Mouse (Mus musculus) heart, adult 2 months (tissue): Measurements from ENCODE around the gene Hs2st1. TPM values are rescaled to one million over a fixed set of nuclear protein-coding genes. Genes with fewer than 3 reads are reported as not detected.

Source experiments
- DNase-seq, 2 experiments: peaks; one replicate each; pipeline ENCODE4 v3.0.0; 2021
- H3K27ac ChIP-seq: fragments of 200-600 bp; 2 replicates; pipeline ENCODE4 v1.8.1; 2022
- H3K27me3 ChIP-seq: fragments of 200-500 bp; 2 replicates; pipeline ENCODE4 v1.6.1; 2012; ENCODE audit warnings: mild to moderate bottlenecking, low read length, inconsistent platforms, mixed read lengths; ENCODE audit not compliant: control insufficient read depth, insufficient read depth
- H3K36me3 ChIP-seq: fragments of 200-500 bp; 2 replicates; pipeline ENCODE4 v1.6.1; 2012; ENCODE audit warnings: low read length, inconsistent platforms; ENCODE audit not compliant: control insufficient read depth, insufficient read depth
- H3K4me1 ChIP-seq: fragments of 200-500 bp; 2 replicates; pipeline ENCODE4 v1.6.1; 2011; ENCODE audit warnings: low read length; ENCODE audit not compliant: control insufficient read depth, insufficient read depth
- H3K4me3 ChIP-seq: fragments of 200-600 bp; 2 replicates; pipeline ENCODE4 v1.8.1; 2022
- H3K79me2 ChIP-seq: fragments of 200-500 bp; replicated peaks from 2 replicates; pipeline ENCODE4 v1.6.1; 2012; ENCODE audit warnings: mild to moderate bottlenecking, inconsistent platforms, low read length, moderate library complexity, mixed read lengths; ENCODE audit not compliant: control insufficient read depth, insufficient read depth
- H3K9ac ChIP-seq: fragments of 200-500 bp; 2 replicates; pipeline ENCODE4 v1.6.1; 2012; ENCODE audit warnings: low read depth, mild to moderate bottlenecking, control low read depth, inconsistent platforms, low read length, mixed read lengths
- CTCF ChIP-seq: fragments of 200-600 bp; IDR thresholded peaks from 2 replicates; pipeline ENCODE4 v1.8.1; 2022; ENCODE audit warnings: antibody characterized with exemption, mild to moderate bottlenecking, moderate library complexity
- EP300 ChIP-seq: fragments of 200-500 bp; IDR thresholded peaks from 2 replicates; pipeline ENCODE4 v1.6.1; 2011; ENCODE audit warnings: low read depth, low read length, control low read depth; ENCODE audit not compliant: insufficient read depth
- POLR2A ChIP-seq: fragments of 200-500 bp; IDR thresholded peaks from 2 replicates; pipeline ENCODE4 v1.6.1; 2011; ENCODE audit warnings: mild to moderate bottlenecking, low read depth, low read length, control low read depth; ENCODE audit not compliant: insufficient read depth
- WGBS: fragments of 180-500 bp; shearing (Covaris S2); methylation state at CpG from one replicate; pipeline ENCODE4 v1.1.7; 2018; 5-methylcytosine and 5-hydroxymethylcytosine counted together
- intact Hi-C: fragments of 180-260 bp; cut with DNase I; formaldehyde crosslinking; loops from one replicate; pipeline ENCODE4 v1.15.1; 2025
- polyA plus RNA-seq: library from polyadenylated mRNA; depleted of rRNA; stranded (reverse); fragments of >200 nt; gene quantifications from 2 replicates; pipeline ENCODE4 v1.2.3, GENCODE M21; 2012
- total RNA-seq, 2 experiments: library from RNA; stranded (reverse); gene quantifications; 2 replicates each; pipeline ENCODE4 v1.2.3; 2021

Hs2st1 gene
- total and polyA plus RNA-seq, 3 experiments, result 2.3 to 8.4 (median 7.2) TPM

GRCm38 (mm10) chr3:144554503-144554902, 15.5 kb downstream of the Hs2st1 start:
- intact Hi-C loops, result no loop called here
- no peak overlapping the region for H3K4me3 ChIP-seq
- DNase-seq, result no peak
- no peaks in the 10 kb centered on the region; the same call in 1 of the 2 replicates for H3K4me1 ChIP-seq
- no peaks in the 10 kb centered on the region for H3K36me3 ChIP-seq
- TF ChIP-seq POLR2A (no peak), EP300 (no peak), CTCF (no peak)
- H3K27me3 ChIP-seq, result no peaks in the 10 kb centered on the region
- no peak overlapping the region; the same call in 1 of the 2 replicates for H3K27ac ChIP-seq
- 91% methylated on average over 9 of the region's 9 CpGs for WGBS
- H3K79me2 ChIP-seq, result peaks cover 2% of the 10 kb centered on the region; the same call in 1 of the 2 replicates
- H3K9ac ChIP-seq, result no peak overlapping the region

- intact Hi-C loops, result no loop called here
- TF ChIP-seq EP300 (no peak), POLR2A (no peak), CTCF (no peak)
- WGBS, result 64% methylated on average over 7 of the region's 7 CpGs
Observed at GRCm38 (mm10) chr3:144553942-144554341, 16.0 kb downstream of the Hs2st1 start.

GRCm38 (mm10) chr3:144551416-144551815, 18.6 kb downstream of the Hs2st1 start:
- intact Hi-C loops, result no loop called here

More at GRCm38 (mm10) chr3:144553942-144554341, 16.0 kb downstream of the Hs2st1 start:
- Histone ChIP-seq H3K27ac (no peak overlapping the region; the same call in 1 of the 2 replicates), H3K27me3 (no peaks in the 10 kb centered on the region), H3K4me3 (no peak overlapping the region), H3K9ac (no peak overlapping the region), H3K4me1 (no peaks in the 10 kb centered on the region; the same call in 1 of the 2 replicates), H3K79me2 (peaks cover 2% of the 10 kb centered on the region; the same call in 1 of the 2 replicates), H3K36me3 (no peaks in the 10 kb centered on the region)
- no peak for DNase-seq

GRCm38 (mm10) chr3:144550659-144551058, 19.3 kb downstream of the Hs2st1 start:
- H3K36me3 ChIP-seq, result no peaks in the 10 kb centered on the region
- no peak overlapping the region for H3K27ac ChIP-seq
- DNase-seq, result no peak
- no peak overlapping the region for H3K4me3 ChIP-seq
- intact Hi-C loops, result no loop called here
- H3K9ac ChIP-seq, result no peak overlapping the region
- 89% methylated on average over 5 of the region's 5 CpGs for WGBS
- TF ChIP-seq EP300, result no peak
- no peak for TF ChIP-seq POLR2A
- no peak for TF ChIP-seq CTCF
- H3K4me1 ChIP-seq, result no peaks in the 10 kb centered on the region; the same call in 1 of the 2 replicates
- peaks cover 2% of the 10 kb centered on the region; the same call in 1 of the 2 replicates for H3K79me2 ChIP-seq
- no peaks in the 10 kb centered on the region for H3K27me3 ChIP-seq

More at GRCm38 (mm10) chr3:144551416-144551815, 18.6 kb downstream of the Hs2st1 start:
- whole genome bisulfite sequencing, result 58% methylated on average over 4 of the region's 4 CpGs
- Histone ChIP-seq H3K27me3 (no peaks in the 10 kb centered on the region), H3K27ac (no peak overlapping the region), H3K36me3 (no peaks in the 10 kb centered on the region), H3K79me2 (peaks cover 2% of the 10 kb centered on the region; the same call in 1 of the 2 replicates), H3K4me1 (no peaks in the 10 kb centered on the region; the same call in 1 of the 2 replicates), H3K9ac (no peak overlapping the region), H3K4me3 (no peak overlapping the region)
- TF ChIP-seq EP300 (no peak), POLR2A (no peak), CTCF (no peak)
- DNase-seq, result no peak

GRCm38 (mm10) chr3:144550036-144550435, 19.9 kb downstream of the Hs2st1 start:
- 92% methylated on average over 5 of the region's 5 CpGs for WGBS
- Histone ChIP-seq H3K27ac (no peak overlapping the region), H3K36me3 (no peaks in the 10 kb centered on the region), H3K79me2 (peaks cover 2% of the 10 kb centered on the region; the same call in 1 of the 2 replicates), H3K27me3 (no peaks in the 10 kb centered on the region), H3K9ac (no peak overlapping the region), H3K4me3 (no peak overlapping the region), H3K4me1 (no peaks in the 10 kb centered on the region; the same call in 1 of the 2 replicates)
- no peak for TF ChIP-seq POLR2A
- TF ChIP-seq CTCF, result no peak
- TF ChIP-seq EP300, result no peak
- intact Hi-C loops, result no loop called here
- no peak for DNase-seq

GRCm38 (mm10) chr3:144548186-144548845, 21.7 kb downstream of the Hs2st1 start:
- no peak overlapping the region for H3K27ac ChIP-seq
- H3K79me2 ChIP-seq, result 0 out of 2 replicates have a peak, but pooled peaks cover 2% of the 10 kb centered on the region
- intact Hi-C loops, result no loop called here
- 87% methylated on average over 7 of the region's 7 CpGs for WGBS
- no peaks in the 10 kb centered on the region for H3K27me3 ChIP-seq
- no peak for TF ChIP-seq EP300
- TF ChIP-seq POLR2A, result no peak
- no peak for TF ChIP-seq CTCF
- H3K4me3 ChIP-seq, result no peak overlapping the region
- H3K4me1 ChIP-seq, result no peaks in the 10 kb centered on the region; the same call in 1 of the 2 replicates
- DNase-seq, result no peak
- H3K36me3 ChIP-seq, result no peaks in the 10 kb centered on the region
- H3K9ac ChIP-seq, result no peak overlapping the region
